Mouse (Mus musculus) brain, embryonic 14.5 days (tissue): ENCODE measurements at regions not wholly inside any gene's neighbourhood (a gene's known extent, or its start where the extent isn't known, plus 50 kb on each side); places are given as distances from the start of the nearest gene placed in this dataset.

Experiments
- CTCF ChIP-seq: fragments of 200-500 bp; IDR thresholded peaks from 2 replicates; pipeline ENCODE4 v1.5.1; 2012; ENCODE audit warnings: inconsistent platforms, mild to moderate bottlenecking, moderate library complexity, borderline replicate concordance; ENCODE audit not compliant: insufficient read depth, insufficient read length; ENCODE audit errors: extremely low read depth
- POLR2A ChIP-seq: fragments of 200-500 bp; IDR thresholded peaks from 2 replicates; pipeline ENCODE4 v1.6.1; 2012; ENCODE audit warnings: mild to moderate bottlenecking, inconsistent platforms, borderline replicate concordance; ENCODE audit not compliant: poor library complexity, insufficient read depth, insufficient read length, severe bottlenecking; ENCODE audit errors: extremely low read depth

GRCm38 (mm10) chr14:76615182-76615581, 58.5 kb upstream of the Serp2 start:
- no peak for TF ChIP-seq CTCF
- no peak for TF ChIP-seq POLR2A
